Mouse (Mus musculus): ENCODE results near the gene Coro1a.
A peak's percentile ranks its signal among the peaks of the same experiment; 100 is the strongest.

The Coro1a gene

GRCm38 (mm10) chr7:126708175-126708952 is 777 bp upstream of the Coro1a start:
- no peak for DNase-seq (ENCODE audit: low read depth, low spot score)

DNA sequence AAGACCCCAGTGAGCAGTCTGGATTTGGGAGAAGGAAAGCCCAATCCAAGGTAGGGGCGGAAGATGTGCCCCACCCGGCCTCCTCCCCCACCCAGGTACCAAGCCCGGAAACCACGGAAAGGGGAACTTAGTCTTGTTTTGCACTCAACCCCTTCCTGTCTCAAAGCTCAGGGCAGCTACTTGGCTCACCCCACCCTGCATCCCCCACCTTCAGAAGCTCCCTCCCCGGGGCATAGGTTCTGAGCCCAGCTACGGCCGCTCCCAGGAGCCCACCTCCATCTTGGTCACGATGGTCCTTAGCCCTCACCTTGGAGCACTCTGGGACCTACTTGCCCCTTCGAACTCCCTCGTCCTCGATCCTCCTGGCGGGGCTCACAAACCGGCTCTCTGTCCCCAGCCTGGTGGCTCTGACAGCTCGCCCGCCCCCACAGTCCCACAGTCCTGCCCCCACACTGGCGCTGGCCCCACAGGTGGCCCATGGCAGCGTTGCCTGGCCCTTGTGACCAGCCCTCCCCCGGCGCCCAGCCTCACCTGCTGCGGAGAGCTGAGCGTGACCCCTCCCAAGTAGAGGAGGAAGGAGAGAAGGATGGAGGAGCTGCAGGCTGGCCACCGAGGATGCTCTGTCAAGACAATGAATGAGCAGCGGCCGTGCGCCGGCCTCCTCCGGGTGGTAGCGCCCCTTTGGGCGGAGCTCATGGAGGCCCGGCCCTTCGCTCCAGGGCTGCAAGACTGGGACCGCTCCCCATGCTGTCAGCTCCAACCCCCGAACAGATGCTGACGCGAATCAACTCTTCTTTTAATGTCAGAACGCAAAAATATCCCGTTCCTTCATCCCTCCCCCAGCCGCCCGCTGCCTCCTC is 3.2 kb downstream of the Coro1a start:
- DNase-seq (ENCODE audit: low read depth, low spot score), result peak; percentile 54

- DNase-seq (ENCODE audit: low read depth, low spot score), result no peak
Observed at GRCm38 (mm10) chr7:126703757-126704077, 3.9 kb downstream of the Coro1a start.

DNA sequence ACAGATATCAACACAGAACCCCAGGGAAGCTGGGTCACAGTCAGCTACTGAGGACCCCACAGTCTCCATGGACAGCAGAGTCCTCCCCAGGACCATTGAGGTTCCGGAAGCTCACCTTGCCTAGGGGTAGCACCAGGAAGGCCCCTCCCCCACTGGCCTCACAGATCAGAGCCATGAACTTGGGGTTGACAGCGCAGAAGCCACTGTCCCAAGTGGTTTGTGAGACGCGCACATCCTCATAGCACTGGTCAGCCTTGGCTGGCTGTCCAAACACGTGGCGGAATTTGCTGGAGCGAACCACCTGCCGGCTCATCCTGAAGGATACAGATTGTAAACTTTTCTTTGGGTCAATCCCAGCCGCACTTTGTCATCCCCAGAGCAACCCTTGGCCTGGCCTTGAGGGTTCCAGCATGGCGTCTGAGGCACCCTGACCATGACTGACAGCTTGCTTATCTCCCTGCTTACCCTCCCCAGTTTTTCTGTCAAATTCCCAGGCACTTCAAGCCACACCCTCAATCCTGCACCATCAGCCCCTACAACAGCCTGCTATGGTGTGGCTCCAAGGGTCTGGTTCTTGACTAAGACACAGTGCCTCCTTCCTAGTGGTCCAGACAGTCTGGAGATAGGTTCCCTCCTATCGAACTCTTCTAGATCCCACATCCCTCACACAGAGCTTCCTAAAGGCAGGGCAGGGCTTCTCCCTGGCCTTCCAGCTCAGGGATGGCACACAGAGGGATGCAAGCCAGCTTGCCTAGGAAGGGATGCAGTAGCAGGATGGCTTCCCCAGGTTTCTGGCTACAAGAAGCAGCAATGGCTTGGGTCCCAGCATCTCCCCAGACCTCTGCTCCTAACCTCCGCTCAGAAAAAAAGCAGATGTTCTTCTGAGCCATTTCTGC is 4.5 kb downstream of the Coro1a start:
- DNase-seq (ENCODE audit: low read depth, low spot score), result no peak

DNA sequence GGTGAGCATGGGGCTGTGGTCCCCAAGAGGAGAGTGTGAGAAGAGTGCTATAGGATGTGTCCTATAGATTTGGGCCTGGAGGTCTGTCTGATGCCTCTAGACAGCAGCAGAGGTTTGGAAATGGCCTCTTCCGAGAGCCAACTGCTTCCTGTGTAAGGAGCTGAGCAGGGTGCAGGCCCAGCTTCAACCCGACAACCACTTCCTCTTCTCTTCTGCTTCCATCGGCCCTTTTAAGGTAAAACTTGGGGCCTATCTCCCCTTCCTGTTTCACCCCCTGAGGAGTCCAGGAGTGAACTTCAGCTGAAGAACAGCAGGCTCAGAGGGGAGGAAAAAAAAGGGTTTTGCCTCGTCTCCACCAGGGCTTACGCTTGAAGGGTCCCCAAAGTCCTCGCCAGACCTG is 5.2 kb downstream of the Coro1a start:
- no peak for DNase-seq (ENCODE audit: low read depth, low spot score)

- no peak for DNase-seq (ENCODE audit: low read depth, low spot score)
Observed at GRCm38 (mm10) chr7:126701559-126702357, 5.8 kb downstream of the Coro1a start.

DNA sequence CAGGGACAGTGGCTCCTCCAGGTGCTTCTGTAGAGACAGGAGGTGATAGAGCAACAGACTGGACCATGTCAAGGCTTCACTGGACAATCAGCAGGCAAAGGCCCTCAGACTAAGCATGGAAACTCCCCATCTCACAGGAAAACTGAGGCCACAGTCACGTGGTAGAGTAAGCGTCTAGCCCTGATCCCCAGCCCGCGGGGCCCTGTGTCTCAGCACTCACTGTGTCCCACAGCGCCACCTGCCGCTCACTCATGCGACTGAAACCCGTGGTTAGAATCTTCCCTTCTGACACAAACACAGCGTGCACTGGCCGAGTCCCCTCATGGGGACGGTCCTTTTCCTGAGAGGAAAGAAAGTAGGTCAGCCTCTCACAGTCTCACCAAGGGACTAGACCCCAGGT is 6.5 kb downstream of the Coro1a start:
- peak; percentile 54 for DNase-seq (ENCODE audit: low read depth, low spot score)

DNA sequence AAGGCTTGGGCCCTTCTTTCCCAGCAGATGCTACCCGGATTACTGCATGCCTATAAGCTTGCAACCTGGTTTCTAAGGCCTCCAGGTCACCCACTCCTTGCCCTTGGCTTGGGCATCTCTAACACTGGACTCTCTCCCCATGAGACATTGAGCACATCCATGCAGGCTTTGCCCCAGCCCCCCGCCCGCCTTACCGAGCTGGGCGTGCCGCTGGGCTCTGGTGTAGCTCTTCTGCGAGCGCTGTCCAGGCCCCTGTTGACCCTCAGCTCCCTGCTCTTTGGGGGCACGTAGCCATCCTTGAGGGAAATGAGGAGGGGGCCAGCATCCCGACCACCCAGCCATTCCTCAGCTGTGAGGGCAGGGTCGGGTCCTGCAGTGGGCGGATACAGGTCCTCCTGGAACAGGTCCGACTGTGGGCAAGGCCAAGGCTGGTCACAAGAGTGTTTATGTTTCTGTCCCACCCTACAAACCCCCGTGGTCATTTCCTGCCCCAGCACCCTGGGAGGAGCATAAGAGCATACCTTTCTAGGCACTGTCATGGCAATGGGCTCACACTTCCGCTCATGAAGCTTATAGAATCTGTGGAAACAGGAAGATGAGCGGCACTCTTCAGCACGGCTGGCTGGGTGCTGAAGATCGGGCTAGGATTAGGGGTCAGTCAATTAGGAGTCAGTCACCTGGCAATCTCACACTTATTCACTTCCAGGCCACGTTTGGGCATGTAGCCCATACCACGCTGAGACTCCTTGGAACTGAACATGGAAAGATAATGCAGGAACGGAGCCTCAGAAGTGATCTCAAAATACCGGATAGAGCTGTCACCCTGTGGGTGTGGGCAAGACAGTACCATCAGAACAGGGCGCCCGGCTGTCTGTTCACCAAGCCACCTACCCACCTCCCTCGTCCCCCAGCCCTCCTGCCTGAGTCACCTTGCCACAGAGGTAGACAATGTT is 7.2 kb downstream of the Coro1a start:
- DNase-seq (ENCODE audit: low read depth, low spot score), result no peak

- no peak for DNase-seq (ENCODE audit: low read depth, low spot score)
Observed at GRCm38 (mm10) chr7:126697838-126698237, 9.7 kb downstream of the Coro1a start.

DNA sequence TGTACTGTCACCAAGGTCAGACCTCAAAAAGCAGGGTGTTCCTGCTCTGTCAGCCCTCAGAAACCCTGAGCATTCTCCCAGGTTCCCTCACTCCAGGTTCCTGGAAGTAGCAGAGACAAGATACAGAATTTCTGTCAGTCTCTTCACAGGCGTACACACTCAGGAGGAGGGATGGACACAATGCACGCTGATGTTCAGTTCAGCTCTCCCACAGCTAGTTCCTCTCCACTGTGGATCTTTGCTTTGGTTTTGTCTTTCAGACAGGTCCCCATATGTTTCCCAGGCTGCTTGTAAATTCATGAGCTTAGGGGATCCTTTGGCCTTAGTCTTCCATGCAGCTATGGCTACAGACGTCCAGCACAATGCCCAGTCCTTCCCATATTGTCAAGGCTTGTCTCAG is 10.7 kb downstream of the Coro1a start:
- DNase-seq (ENCODE audit: low read depth, low spot score), result no peak

- no peak for DNase-seq (ENCODE audit: low read depth, low spot score)
Observed at GRCm38 (mm10) chr7:126696303-126696702, 11.3 kb downstream of the Coro1a start.

DNA sequence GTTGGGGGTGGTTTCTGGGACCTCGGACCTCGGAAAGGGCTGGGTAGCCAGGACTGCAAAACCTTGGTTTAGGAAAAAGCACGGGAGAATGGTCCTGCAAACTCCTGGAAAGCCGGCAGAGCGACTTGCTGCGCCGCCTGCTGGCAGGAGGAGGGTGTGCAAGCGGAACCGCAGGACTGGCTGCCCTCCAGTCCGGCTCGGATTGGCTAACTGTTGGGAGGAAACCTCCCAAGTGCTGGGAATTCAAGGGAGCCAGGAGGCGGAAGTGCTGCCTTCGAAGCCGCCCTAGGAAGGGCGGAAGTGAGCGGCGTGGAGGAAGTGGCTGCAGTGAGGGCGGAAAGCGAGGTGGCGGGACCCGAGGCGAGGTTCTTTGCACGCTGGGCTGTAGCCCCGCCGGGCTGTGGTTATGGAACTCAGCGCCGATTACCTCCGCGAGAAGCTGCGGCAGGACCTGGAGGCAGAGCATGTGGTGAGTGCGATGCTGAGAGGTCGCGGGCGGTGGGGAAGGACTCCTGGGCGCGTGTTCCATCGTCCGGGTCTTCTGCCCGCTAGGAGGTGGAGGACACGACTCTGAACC is 11.9 kb downstream of the Coro1a start, which contains the start of gene Slx1b:
Gene Slx1b, minus strand, starts transcription at position 154 of the 577 bp plus-strand sequence.
- DNase-seq (ENCODE audit: low read depth, low spot score), result peak; percentile 97

DNA sequence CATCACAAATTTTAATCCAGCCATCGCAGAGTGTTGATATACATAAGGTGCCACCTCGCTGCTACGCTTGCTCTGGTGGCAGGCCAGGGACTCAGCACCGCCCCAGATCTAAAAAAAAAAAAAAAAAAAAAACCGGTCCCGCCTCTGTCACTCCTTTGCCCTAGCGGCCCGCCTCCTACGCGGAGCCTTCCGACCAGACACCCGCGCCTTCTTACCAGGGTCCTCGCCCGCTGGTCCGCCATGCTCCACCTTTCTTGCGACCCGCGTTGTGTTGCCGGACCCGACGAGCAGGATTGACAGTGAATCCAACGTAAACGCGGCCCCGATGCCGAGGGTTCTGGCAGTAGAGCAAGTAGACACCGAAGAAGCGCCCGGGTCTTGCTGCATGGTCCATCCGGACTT is 12.4 kb downstream of the Coro1a start, which contains the start of gene Bola2:
Gene Bola2, plus strand, starts transcription at position 192 of the 402 bp plus-strand sequence.
- DNase-seq (ENCODE audit: low read depth, low spot score), result peak; percentile 76

DNA sequence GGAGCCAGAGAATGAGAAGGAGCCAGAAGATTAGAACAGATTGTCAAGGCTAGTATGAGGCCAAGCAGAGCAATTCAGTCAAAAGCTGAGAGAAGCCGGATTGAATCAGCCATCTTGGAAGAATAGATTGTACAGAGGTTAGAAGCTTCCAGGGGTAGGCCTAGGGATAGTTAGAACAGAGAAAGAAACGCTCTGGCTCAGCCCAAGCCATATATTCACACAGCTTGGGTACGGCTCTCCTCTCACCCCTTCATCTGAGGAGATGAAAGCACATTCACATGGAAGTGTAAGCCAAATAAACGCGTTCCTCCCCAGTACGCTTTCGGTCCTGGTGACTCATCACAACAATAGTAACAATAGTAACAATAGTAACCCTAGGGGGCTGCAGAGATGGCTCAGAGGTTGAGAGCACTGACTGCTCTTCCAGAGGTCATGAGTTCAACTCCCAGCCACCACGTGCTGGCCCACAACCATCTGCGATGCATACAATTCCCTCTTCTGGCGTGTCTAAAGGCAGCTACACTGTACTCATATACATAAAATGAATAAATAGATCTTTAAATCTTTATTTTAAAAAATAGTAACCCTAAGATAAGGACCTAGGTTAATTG is 13.0 kb downstream of the Coro1a start:
- DNase-seq (ENCODE audit: low read depth, low spot score), result no peak

- no peak for DNase-seq (ENCODE audit: low read depth, low spot score)
Observed at GRCm38 (mm10) chr7:126693781-126694180, 13.8 kb downstream of the Coro1a start.

DNA sequence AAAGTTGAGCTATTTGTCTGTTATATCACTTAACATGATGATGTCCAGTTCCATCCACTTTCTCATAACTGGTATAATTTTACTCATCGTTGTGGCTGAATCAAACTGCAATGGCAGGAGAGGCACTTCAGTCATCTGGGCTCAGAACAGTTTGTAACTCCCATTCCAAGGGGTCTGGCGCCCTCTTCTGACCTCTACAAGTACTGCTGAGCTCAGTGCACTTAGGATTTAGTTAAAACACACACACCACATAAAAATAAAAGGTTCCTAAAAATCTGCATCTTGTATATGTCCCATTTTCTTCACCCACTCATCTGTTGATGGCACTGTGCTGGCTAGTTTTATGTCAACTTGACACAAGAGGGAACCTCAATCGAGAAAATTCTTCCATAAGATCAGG is 14.3 kb downstream of the Coro1a start:
- DNase-seq (ENCODE audit: low read depth, low spot score), result peak; percentile 74

- DNase-seq (ENCODE audit: low read depth, low spot score), result no peak
Observed at GRCm38 (mm10) chr7:126692426-126692825, 15.2 kb downstream of the Coro1a start.

GRCm38 (mm10) chr7:126691676-126692075 is 15.9 kb downstream of the Coro1a start:
- DNase-seq (ENCODE audit: low read depth, low spot score), result no peak

DNA sequence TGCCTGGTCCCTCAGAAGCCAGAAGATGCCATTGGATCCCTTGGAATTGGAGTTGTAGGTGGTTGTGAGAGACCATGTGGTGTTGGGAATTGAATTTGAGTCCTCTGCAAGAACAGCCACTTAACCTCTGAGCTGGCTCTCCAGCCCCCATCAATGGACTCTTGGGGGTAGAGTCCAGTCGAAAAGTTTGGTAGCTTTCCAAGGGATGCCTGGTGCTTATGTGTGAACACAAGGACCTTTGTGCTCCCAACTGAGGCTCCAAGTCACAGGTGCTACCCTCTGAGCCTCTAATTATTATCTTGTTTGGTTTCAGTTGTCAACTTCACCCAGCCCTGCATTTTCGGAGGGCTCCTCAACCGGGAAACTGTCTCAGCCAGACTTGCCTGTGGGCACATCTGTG is 16.9 kb downstream of the Coro1a start:
- no peak for DNase-seq (ENCODE audit: low read depth, low spot score)
